Mouse (Mus musculus): ENCODE data around the gene Vsx1.
A peak's percentile ranks its signal among the peaks of the same experiment; 100 is the strongest.

Gene Vsx1

GRCm38 (mm10) chr2:150689223-150689800 lies at the start of gene Vsx1:
Gene Vsx1 (minus strand): TSS chr2:150689360.
- DNase-seq = peak; percentile 61

GRCm38 (mm10) chr2:150737881-150738280 lies 48.7 kb upstream of the Vsx1 start:
- DNase-seq = peak; percentile 54

- peak; percentile 86 for DNase-seq
These were observed 46.8 kb upstream of the Vsx1 start for GRCm38 (mm10) chr2:150735756-150736576.

GRCm38 (mm10) chr2:150712167-150712674 lies 23.1 kb upstream of the Vsx1 start:
- DNase-seq = peak; percentile 59

GRCm38 (mm10) chr2:150691481-150692170 lies 2.5 kb upstream of the Vsx1 start:
- peak; percentile 81 for DNase-seq

GRCm38 (mm10) chr2:150690216-150690615 lies 1.1 kb upstream of the Vsx1 start:
- peak; percentile 65 for DNase-seq

DNA sequence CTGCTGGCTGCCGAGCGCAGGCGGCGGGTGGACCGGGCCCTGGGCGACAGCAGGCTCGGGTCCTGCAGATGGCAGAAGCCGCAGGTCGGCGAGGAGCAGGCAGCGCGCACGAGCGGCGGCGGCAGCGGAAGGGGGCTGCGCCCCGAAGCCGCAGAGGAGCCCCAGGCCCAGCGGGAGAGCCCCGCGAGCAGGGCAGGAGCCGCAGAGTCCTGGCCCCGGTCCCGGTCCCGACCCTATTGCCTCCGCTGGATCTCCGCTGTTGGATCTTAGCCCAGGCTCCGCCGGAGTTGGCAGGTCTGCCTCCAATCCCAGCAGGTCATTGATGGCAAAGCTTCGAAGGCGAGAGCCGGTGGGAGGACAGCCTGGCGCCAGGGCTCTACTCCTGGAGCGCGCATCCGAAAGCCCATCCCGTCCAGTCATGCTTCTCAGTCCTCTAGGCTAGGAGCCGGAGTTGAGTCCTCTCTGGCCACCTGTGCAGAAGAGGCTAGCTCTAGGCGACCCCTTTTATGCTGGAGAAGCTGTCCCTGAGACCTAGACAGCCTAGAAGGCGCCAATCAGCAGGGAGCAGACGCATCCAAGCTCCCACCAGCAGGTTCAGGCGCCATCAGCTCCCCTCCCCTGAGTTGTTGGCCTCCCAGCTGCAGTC lies 496 bp downstream of the Vsx1 start:
- DNase-seq = peak; percentile 95

DNA sequence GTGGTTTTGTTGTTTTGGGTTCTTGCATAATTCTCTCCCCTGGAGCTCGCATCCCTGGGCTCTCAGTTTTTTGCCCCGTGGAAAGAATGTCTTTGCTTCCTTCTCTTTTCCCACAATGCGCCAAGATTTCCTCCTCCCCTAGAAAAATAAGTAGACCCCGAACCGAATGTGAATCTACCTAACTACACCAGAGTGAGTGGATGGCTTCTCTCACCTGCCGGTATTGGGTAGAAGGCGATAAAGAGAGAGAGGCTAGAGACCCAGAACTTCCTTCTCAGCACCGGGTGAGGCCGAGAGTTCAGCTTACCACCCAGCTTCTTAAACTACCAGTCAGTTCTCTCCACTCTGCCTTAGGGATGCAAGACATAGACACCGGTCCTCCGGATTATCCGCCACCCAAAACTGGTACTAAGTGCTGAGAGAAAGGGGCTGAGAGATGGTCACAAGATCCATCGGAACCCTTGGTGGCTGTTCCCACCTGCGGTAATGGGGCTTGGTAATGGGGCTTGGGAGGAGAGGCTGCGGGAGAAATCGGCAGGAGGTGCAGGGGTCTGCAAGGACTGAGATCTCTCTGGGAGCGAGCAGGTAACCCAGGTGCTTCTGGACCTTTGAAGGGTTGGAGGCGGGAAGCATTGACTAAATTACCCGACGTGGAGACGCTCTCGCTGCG lies 1.2 kb downstream of the Vsx1 start:
- DNase-seq = peak; percentile 80

DNA sequence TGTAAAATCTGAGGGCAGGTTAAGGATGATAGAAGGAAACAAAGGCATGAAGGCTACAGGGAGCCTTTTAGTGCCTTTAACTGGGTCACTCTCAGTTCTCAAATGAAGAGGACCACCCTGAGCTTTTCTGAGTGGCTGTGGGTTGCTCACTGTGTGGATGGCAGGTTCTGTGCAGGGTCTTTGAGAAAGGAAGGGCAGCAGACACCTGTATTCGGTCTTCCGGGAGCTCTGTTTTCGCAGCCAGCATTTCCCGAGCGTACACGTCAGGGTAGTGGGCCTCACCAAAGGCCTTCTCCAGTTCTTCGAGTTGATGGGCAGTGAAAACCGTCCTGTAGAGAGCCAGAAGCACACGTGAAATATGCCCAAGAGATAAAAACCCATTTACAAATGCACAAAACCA lies 3.8 kb downstream of the Vsx1 start:
- DNase-seq = peak; percentile 71

- DNase-seq = peak; percentile 63
These were observed 4.7 kb downstream of the Vsx1 start for GRCm38 (mm10) chr2:150684451-150684850.

- DNase-seq = no peak
These were observed 7.6 kb downstream of the Vsx1 start for GRCm38 (mm10) chr2:150681581-150681980.

- peak; percentile 86 for DNase-seq
These were observed 10.8 kb downstream of the Vsx1 start for GRCm38 (mm10) chr2:150678392-150678791.

DNA sequence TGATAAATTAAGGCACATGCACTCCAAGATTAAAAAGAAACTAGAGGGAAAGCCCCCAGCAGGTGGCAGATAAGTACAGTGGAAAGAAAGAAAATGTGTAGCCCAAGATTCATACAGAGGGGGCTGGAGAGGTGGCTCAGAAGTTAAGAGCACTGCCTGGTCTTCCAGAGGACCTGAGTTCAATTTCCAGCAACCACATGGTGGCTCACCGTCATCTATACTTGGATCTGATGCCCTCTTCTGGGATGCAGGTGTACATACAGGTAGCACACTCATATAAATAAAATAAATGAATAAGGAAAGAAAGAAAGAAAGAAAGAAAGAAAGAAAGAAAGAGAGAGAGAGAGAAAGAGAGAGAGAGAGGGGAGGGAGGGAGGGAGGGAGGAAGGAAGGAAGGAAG lies 13.6 kb downstream of the Vsx1 start:
- peak; percentile 13 for DNase-seq

DNA sequence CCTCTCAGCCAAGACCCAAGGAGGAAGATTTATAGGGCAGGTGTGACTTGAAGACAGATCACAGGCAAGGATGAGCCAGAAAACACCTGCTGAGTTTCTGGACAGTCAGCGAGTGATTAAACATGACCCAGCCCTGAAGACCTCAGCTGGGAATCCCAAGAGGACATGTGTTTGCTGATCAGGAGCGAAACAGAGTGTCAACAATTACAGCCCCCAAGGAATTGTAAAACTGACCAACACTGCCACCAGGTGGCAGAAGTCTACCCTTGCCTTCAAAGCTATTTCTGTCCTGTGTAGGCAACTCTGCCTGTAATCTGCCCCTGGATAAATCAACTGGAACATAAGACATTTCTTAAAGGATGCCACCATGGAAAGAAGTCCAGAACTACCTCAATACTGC lies 14.3 kb downstream of the Vsx1 start:
- peak; percentile 91 for DNase-seq

DNA sequence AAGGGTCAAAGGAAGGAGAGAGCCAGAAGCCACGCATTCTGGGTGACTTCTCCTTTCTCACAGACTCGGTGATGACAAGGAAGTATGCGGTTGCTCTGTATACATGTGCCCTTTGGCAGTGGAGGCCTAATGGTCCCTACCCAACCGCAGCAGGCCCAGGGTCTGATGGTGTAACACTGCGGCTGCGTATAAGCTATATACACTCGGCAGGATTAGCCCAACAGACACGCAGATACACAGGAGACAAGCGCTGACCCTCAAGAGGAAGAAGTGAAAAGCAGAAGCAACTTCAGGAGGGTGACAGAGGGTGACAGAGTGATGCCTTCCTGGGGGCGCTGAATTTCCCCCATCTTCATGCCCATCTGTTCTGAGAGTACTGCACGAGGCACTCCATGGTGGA lies 15.2 kb downstream of the Vsx1 start:
- DNase-seq = peak; percentile 96

DNA sequence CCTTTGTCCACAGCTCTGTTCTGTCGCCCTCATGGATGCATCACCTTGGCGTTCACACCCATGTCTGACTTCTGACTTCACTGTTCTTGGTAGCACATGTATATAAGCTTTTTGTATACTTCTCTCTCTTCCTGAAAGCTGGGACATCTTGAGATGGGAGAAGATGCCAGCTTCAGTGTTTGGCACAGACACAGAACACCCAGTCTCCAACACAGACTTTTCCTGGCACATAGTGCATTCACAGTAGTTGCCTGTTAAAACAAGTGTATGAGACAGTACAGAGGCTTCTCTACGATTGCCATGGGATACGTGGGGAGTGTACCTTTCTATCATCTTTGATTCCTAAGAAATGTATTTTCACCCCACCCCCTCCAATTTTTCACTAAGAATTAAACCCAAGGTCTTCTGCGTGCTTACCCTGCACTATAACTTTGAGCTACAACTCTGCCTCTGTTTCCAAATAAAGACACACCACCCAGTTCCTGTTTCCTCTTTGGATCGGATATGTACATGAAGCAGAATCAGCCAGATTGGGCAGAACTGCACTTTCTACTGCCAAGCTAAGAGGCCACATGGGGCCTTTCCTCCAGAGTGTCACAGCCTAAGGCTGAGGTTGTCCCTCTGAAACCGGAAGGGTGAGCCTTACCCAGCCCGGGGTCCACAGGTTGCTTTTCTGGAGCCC lies 17.4 kb downstream of the Vsx1 start:
- DNase-seq = peak; percentile 93

DNA sequence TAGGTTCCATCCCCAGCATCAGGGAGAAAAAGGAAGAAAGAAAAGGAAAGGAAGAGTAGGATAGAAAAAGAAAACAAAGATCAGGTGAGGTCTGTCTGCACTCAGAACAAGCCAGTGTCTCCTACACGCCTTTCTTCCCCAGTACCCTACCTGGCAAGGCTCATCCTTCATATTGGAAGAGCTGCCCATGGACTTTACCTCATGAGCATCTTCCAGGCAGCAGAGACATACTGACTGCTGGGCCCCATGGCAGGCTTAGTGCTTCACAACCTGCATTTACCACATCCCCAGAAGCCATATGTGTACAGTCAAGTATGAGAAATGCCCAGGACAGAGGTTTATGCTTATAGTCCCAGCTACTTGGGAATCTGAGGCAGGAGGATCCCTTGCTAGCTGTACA lies 18.2 kb downstream of the Vsx1 start:
- DNase-seq = peak; percentile 67

- DNase-seq = peak; percentile 95
These were observed 19.6 kb downstream of the Vsx1 start for GRCm38 (mm10) chr2:150669454-150670045.

GRCm38 (mm10) chr2:150668956-150669355 lies 20.2 kb downstream of the Vsx1 start:
- DNase-seq = peak; percentile 86

- peak; percentile 98 for DNase-seq
These were observed 21.1 kb downstream of the Vsx1 start, which contains the start of gene Acss1 for GRCm38 (mm10) chr2:150667820-150668766. Gene Acss1 (minus strand): TSS chr2:150668500.
